Mouse (Mus musculus): ENCODE measurements around the gene Hltf. TPM values are rescaled to one million over a fixed set of nuclear protein-coding genes. Genes with fewer than 3 reads are reported as not detected.
"Not testable (repeated sequence)": the region's sequence is repeated elsewhere in the genome, so short reads cannot be mapped to it uniquely, and the experiment has no call there.

Hltf gene
- total RNA-seq, 2 experiments from 2014 or later = 3.6 to 4.1 TPM

DNA sequence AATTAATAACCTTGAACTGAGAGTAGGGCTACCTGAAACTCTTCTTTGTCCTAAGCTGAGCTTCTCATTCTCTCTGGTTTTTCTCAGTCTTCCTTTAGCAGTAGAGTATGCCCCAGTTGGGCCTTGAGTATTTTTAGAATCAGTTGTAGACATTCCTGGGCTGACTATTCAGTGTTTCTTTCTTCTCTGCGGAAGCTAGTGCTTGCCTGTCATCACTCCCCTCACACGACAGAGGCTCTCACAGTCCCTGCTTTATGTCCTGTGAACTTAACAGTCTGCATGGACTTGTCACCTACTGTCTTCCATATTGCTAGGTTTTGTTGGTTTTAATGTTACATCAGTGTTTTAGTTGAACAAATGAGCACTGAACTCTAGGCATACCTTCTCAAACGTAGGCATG is 24.6 kb downstream of the Hltf start:
- no peak for DNase-seq
- intact Hi-C loops (cut with DNase I; ENCODE audit: low total_unique reads) = no loop called here

DNA sequence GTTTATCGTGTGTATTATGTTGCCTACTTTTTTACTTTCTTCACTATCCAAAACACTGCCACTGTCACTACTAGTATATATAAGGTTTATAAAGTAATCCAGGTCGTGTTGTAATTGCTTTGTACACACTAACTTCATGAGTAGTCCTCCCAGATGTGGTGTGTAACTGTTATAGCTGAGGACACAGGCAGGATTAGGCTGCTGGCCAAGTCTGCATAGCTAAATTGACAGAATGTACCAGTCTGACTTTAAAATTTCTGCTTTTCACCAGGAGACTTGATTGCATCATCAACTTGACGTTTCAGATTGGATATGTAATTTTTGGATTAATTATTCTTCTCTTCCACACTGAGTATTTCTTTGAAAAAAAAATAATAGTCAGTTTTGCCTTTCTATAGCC is 46.2 kb downstream of the Hltf start:
- intact Hi-C loops (cut with DNase I; ENCODE audit: low total_unique reads) = no loop called here

GRCm38 (mm10) chr3:20104318-20104717 is 46.7 kb downstream of the Hltf start:
- intact Hi-C loops (cut with DNase I; ENCODE audit: low total_unique reads) = no loop called here

More for the DNA sequence above, 46.2 kb downstream of the Hltf start:
- no peak for DNase-seq

GRCm38 (mm10) chr3:20104776-20105175 is 47.2 kb downstream of the Hltf start:
- DNase-seq = no peak
- intact Hi-C loops (cut with DNase I; ENCODE audit: low total_unique reads) = no loop called here

More at GRCm38 (mm10) chr3:20104318-20104717, 46.7 kb downstream of the Hltf start:
- DNase-seq = no peak

DNA sequence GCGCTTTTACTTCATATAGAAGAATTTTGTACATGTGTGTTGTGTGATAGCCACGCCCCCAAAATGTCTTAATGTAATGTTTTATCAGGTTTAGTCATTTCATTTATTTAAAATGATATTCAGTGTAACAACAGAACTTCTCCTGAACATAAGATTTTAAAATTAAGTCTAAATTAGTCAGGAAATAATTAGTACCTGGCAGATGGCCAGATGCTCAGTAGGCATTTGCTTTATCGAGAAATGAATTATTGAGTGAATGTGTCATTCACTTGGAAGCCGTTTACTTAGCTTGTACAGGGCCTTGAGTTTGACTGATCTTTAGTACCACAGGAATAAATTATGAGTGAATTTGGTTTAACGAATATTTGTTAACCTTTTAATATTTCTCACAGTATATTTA is 51.3 kb downstream of the Hltf start:
- intact Hi-C loops (cut with DNase I; ENCODE audit: low total_unique reads) = no loop called here
- DNase-seq = no peak

- DNase-seq = no peak
- intact Hi-C loops (cut with DNase I; ENCODE audit: low total_unique reads) = no loop called here
These were observed 54.3 kb downstream of the Hltf start for GRCm38 (mm10) chr3:20111913-20112312.

DNA sequence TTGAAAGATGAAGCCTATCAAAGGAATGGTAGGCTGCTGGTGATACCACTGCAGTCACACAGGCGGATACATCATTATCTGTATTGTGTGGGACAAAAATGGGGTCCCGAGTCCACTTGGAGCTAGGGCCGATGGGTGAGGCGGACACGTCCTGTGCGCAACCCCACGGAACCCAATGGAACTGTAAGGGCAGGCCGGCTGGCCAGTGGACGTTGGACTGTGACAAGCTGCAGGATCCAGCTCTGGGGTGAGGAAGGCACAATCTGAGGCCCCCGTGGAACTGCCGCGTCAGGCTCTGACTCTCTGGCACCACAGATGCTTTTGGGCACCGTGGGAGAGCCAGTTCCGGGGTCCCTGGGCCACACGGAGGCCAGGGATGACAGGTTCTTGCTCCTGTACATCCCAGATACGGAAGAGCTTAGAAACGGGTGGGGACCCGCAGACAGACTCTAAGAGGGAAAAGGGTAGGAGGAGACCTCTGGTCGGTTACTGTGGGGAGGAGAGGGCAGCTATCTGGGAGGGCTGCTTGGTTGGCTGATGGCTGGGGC is 61.5 kb downstream of the Hltf start:
- DNase-seq = no peak
- intact Hi-C loops (cut with DNase I; ENCODE audit: low total_unique reads) = no loop called here

DNA sequence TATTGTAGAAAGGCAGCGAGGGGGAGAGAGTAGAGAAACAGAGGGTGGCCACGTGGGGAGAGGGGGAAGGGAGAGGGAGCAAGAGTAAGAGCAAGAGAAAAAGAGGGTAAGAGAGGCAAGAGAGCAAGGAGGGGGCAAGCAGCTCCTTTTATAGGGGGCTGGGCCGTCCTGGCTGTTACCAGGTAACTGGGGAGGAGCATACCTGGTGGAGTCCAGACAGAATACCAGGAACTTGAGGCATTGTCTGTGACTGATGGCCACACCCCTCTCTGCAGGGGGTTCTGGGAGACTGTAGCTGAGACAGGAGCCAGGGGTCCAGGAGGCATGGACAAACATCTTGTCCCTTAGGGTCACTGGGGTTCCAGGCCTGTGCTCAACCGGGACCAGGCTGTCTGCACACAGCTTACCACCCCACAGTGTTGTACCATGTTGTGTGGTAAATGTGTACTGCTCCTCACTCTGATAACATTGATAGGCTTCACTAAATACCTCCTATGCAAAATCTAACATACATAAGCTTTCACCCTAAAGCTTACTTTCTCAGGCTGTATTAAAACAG is 62.2 kb downstream of the Hltf start:
- no peak for DNase-seq
- intact Hi-C loops (cut with DNase I; ENCODE audit: low total_unique reads) = no loop called here

- intact Hi-C loops (cut with DNase I; ENCODE audit: low total_unique reads); DNase-seq: not testable (repeated sequence)
These were observed 64.0 kb downstream of the Hltf start for GRCm38 (mm10) chr3:20121582-20121981.

DNA sequence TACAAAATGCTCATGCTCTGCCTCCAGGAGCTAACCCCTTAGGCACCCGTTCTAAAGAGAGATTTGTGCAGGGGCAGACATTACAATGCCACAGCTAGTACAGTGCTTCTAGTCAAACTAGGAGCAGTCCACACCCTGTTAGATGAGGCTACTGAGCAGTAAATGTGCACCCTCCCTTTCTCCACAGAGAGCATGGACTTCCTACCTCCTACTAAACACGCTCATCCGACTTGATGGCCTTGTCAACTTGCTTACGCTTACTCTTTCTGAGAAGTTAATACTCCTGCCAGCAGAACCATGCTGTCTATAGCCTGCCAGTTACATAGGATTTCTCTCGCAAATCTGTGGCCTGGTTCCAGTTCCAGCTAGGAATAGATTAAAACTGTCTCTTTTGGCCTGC is 68.0 kb downstream of the Hltf start:
- DNase-seq = no peak
- intact Hi-C loops (cut with DNase I; ENCODE audit: low total_unique reads) = no loop called here

DNA sequence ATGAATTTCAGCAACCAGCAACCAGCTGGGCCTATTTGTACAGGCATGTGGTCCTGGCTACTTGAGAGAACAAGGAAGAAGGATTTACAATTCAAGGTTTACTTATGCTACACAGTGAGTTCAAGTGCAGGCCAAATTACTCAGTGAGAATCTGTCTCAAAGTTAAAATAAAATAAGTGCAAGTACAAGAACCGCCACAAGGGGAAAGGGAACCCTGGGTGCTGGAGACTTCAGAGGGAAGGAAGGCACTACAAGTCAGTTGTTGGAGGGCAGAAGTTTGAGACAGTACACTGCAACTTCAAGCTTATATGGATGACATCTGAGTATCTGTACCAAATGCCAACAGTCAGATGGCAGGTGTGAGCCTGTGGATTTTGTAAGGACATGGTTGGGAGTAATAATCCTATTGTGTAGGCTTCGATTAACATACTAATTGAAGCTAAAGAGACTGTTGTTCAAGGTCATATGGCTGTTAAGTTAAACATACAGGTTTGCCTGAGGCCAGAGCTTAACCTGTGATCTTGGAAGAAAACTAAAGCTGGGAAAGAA is 69.5 kb downstream of the Hltf start:
- intact Hi-C loops (cut with DNase I; ENCODE audit: low total_unique reads) = no loop called here
- no peak for DNase-seq

DNA sequence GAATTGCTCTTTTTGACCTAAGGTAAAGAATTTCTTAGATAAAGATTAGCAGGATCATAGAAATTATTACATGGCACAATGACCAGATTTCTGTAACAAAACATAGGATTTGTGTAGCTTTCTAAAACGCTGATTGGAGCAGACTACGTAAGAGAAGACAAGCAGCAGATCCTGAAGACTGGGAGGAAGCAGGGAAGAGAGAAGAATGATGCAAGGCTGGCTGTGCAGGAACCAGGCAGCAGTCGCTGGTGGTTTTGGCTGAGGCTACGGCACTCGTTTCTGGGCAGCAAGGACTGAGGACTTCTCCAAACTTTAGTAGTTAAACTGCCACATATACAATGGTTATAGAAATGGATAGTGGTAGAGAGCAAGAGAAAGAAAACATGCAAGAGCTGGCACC is 71.9 kb downstream of the Hltf start:
- intact Hi-C loops (cut with DNase I; ENCODE audit: low total_unique reads) = no loop called here
- DNase-seq = no peak

DNA sequence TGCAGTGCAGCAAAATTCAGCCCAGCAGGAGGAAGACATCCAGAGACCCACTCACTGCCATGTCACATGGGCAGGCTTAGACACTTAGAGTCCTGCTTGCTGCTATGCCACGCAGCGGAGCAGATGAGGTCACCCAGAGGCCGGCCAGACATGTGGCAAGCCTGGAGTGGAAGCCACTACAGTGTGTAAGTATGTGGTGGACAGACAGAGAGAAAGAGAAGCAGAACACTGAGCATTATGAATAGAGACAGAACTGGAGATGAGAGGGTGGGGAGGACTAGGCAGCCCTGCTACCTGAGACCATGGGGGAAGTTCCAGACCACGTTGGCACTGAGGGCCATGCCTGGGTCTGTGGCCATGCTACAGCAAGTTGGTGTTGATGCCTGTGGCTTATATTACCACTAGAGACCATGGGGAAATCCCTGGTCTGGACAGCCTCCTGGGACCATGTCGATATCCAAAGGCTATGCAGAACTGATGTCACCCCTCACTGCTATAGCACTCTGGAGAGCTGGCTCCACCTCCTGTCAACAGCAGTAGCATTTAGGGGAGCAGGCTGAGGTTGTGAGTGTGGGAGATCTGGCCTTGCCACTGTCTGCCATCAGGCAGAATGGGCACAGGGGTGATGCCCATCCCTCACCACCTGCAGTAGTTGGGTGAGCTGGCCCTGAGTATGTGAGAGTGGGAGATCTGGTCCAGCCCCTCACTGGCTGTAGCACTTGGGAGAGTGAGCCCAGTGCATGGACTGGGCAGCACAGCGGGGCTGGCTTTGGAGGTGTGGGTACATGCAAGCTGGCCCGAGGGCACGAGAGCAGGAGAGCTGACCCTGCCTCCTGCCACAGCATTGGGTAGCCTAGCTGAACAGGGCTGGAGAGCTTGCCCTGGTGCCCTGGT is 73.1 kb downstream of the Hltf start:
- DNase-seq = peak; percentile 29
- intact Hi-C loops (cut with DNase I; ENCODE audit: low total_unique reads) = no loop called here

DNA sequence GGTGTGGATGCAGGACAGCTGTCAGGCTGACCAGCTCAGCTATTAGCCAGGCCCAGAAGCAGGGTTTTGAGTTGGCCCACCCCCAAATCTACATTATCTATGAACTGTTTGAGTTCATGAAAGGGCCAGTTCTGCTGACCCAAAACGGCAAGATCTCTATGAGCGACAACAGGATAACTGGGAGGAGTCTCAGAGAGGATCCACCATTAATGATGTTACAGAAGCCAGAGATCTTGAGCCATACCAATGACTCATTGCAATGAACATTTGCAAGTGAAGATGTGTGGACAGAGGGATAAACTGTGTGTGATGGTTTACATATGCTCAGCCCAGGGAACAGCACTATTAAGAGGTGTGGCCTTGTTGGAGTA is 73.7 kb downstream of the Hltf start:
- intact Hi-C loops (cut with DNase I; ENCODE audit: low total_unique reads) = no loop called here
- DNase-seq = no peak

GRCm38 (mm10) chr3:20132731-20133130 is 75.1 kb downstream of the Hltf start:
- DNase-seq = no peak
- intact Hi-C loops (cut with DNase I; ENCODE audit: low total_unique reads) = no loop called here

- no peak for DNase-seq
- intact Hi-C loops (cut with DNase I; ENCODE audit: low total_unique reads) = no loop called here
These were observed 76.1 kb downstream of the Hltf start for GRCm38 (mm10) chr3:20133745-20134144.

DNA sequence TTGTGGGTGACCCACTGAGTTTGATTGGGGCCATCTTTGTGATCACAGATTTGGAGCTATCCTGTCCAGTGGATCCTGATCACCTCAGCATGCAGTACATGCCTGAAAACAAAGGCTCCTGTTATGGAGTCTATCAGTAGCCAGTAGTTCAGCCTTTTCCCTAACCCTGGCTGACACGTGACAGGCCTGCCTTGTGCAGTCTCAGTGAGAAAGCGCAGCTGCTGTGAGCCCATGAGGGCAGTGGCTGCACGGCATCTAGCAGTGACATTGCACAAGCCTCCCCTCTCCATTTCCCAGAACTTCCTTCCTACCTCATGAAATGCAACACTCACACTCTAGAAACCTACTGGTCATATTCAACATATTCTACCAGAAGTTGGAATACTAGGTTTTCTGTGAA is 76.9 kb downstream of the Hltf start:
- intact Hi-C loops (cut with DNase I; ENCODE audit: low total_unique reads) = no loop called here
- DNase-seq = no peak

DNA sequence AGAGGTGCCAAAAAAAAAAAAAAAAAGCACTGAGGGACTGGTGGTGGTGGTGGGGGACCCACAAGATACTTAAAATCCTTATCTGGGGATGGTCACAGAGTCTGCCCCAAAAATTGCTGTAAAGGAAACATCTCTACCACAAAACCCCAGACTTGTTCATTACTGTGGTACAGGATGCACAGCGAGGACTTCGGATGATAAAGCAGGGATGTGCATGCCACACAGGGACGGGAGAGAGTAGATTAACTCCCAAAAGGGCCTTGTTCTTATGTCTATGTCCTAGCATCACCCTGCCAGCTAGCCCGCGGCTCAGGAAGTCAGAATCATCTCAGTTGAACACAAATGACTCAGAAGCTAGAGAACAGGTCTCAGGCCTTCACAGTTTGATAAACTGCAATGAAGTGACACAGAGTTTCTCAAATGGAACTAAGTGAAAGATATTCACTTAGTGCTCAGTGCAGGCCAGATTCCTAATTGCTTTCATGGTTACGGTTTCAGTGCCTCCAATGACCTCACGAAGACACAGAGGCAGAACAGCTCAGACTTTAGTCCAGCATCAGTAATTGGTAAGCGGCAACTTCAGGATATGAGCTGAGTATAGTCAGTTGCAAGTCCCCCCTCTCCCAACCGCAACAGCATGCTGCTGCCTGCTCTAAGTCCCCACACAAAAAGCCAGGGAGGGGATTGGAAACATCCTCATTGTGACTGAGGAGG is 79.4 kb downstream of the Hltf start:
- intact Hi-C loops (cut with DNase I; ENCODE audit: low total_unique reads) = no loop called here
- DNase-seq = no peak

GRCm38 (mm10) chr3:20141240-20141639 is 83.6 kb downstream of the Hltf start:
- intact Hi-C loops (cut with DNase I; ENCODE audit: low total_unique reads) = no loop called here
- DNase-seq = no peak

DNA sequence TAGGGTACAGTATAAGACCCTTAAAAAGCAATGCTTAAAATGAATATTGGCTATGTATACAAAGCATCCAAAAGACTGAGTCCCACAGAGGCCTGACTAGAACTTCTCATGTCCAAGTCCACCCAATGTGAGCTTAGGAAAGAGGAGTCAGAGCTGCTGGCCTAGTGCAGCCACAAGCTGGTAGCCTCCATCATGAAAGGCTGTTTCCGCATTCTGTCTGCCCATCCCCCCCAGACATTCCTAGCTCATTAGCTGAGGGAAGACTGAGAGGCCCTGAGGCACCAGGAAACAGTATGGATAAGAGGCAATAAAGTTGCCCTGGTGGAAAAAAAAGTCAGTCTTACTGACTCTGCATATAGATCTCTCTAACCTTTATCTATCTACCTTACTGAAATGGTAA is 84.1 kb downstream of the Hltf start:
- intact Hi-C loops (cut with DNase I; ENCODE audit: low total_unique reads) = no loop called here

More for the DNA sequence above, 84.1 kb downstream of the Hltf start:
- DNase-seq = no peak
